Mouse (Mus musculus) heart, postnatal 0 days (tissue): Measurements from ENCODE around the gene Plaur.

Experiments used
- CTCF ChIP-seq: IDR thresholded peaks from 2 replicates; pipeline ENCODE4 v1.5.1; 2016; ENCODE audit warnings: antibody characterized with exemption, control low read depth, low read depth
- EP300 ChIP-seq: IDR thresholded peaks from 2 replicates; pipeline ENCODE4 v1.6.1; 2016; ENCODE audit warnings: antibody characterized with exemption, low read depth

GRCm38 (mm10) chr7:24461376-24462051 lies 770 bp upstream of the Plaur start:
- TF ChIP-seq CTCF (no peak), EP300 (no peak)
